Mouse (Mus musculus) ovary, postnatal 36 days (tissue): ENCODE data around the gene Hist1h1c.
"Not testable (repeated sequence)": the region's sequence is repeated elsewhere in the genome, so short reads cannot be mapped to it uniquely, and the experiment has no call there.

ENCODE experiments used
- DNase-seq: peaks from one replicate; pipeline ENCODE4 v3.0.0; 2022; ENCODE audit warnings: low spot score, mixed read lengths

The Hist1h1c gene

DNA sequence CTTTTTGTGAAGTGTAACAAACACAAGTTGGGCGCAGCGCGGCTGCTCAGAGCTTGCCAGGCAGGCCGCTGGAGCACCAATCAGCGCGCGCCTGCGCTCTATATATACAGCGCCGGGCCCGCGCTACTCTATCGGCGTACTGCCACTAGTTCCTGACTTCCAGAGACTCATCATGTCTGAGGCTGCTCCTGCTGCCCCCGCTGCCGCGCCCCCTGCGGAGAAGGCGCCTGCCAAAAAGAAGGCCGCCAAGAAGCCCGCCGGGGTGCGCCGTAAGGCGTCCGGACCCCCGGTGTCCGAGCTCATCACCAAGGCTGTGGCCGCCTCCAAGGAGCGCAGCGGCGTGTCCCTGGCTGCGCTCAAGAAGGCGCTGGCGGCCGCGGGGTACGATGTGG is at the start of gene Hist1h1c:
Hist1h1c (plus strand) TSS at position 132 of the 392 bp plus-strand sequence.
- peak; percentile 90 for DNase-seq

DNA sequence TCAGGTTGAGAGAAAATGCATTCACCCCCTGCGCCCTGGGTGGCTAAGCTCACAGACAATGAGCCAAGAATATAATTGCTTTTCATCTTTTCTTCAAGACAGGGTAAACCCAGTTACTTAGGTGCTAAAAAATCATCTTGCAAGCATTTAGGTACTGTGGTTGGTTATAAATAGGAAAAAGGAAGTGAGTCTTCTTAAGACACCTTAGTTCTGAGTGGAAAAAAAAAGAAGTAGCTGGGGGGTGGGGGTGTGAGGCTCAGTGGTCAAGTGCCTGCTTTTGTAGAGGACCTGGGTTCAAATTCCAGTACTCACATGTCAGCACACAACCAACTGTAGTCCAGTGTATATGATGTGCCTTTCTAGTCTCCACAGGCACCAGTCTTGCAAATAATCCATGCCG is 49.7 kb upstream of the Hist1h1c start:
- DNase-seq: no peak

DNA sequence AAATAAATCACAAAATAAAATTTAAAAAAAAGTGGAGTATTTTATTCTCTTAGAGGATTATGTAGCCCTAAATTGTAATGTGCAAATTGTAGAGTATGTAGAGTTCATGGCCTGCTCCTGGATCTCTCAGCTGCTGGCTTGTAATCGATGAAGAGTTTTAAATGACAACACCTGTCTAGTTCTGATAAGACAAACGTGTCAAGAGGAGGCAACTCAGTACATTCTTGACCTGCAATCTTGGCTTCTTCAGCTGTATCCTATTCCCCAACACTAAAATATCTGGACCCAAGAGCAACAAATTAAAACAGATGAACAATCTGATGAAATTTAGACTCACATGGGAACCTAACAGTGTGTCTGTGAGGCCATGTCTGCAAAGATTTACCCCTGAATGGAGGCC is 49.1 kb upstream of the Hist1h1c start:
- DNase-seq: no peak

DNA sequence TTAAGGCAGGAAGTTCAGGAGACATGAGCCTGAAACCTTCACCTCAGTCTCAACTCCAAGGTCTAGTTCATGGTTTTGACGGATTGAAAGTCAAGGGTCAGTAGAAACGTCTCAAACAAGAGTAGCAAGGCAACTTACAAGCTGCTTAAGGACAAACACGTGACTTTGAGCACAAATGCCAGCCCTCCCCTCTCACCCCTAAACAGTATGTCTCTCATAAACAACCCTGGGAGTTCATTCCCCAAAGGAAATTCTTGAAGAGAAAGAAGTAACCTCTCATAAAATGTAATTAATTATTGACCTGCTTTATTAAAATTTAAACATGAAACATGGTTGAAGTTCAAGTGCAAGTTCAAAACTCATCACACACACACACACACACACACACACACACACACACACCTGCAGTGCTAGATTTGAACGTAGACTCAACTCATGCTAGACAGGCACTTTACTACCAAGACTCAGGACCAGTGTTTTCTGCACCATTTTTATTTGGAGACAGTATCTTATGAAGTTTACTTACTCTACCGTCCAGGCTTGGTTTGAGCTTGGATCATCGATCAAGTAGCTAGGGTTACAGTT is 44.7 kb upstream of the Hist1h1c start:
- DNase-seq: no peak

DNA sequence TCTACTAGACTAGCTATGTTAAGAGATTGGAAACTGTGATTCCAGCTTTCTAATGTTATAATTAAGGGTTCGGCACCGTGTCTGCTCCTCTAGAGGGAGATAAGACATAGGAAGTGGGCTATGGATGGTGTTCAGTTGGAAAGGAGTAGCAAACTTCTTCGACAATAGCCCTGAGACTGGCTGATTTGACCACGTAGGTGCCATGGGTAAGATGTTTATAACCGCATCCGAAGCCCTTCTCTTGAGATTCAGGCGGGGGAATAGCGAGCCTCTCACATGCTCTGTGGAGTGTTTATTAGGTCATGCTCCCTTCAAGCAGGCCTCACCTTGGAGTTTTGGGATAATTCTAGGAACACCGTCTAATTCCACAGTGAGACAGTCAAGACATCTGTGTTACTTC is 43.7 kb upstream of the Hist1h1c start:
- DNase-seq: no peak

DNA sequence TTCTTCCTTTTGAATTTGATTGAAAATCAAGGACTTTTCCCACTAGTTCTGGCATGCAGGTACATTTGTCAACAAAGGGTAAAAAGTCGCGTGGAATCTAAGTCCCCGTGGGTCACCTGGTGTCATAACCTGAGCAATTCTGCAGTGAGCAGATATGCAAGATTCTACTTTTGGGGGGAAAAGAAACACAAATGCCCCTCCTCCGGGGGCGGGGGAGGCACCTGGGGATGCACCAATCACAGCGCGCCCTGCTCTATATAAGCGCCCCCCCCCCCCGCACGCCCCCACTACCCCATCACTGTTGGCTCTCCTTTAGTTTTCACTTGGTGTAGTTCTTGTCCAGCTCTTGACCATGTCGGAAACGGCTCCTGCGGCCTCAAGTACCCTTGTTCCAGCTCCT is 43.1 kb upstream of the Hist1h1c start, which contains the start of gene Hist1h1t:
Hist1h1t (plus strand) TSS at position 301 of the 400 bp plus-strand sequence.
- DNase-seq: no peak

DNA sequence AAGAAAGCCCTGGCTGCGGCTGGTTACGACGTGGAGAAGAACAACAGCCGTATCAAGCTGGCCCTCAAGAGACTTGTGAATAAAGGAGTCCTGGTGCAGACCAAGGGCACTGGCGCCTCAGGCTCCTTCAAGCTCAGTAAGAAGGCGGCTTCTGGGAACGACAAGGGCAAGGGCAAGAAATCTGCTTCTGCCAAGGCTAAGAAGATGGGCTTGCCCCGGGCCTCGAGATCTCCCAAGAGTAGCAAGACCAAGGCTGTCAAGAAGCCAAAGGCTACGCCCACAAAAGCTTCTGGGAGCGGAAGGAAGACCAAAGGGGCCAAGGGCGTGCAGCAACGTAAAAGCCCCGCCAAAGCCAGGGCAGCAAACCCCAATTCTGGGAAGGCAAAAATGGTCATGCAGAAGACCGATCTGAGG is 42.5 kb upstream of the Hist1h1c start:
- DNase-seq: peak; percentile 40

DNA sequence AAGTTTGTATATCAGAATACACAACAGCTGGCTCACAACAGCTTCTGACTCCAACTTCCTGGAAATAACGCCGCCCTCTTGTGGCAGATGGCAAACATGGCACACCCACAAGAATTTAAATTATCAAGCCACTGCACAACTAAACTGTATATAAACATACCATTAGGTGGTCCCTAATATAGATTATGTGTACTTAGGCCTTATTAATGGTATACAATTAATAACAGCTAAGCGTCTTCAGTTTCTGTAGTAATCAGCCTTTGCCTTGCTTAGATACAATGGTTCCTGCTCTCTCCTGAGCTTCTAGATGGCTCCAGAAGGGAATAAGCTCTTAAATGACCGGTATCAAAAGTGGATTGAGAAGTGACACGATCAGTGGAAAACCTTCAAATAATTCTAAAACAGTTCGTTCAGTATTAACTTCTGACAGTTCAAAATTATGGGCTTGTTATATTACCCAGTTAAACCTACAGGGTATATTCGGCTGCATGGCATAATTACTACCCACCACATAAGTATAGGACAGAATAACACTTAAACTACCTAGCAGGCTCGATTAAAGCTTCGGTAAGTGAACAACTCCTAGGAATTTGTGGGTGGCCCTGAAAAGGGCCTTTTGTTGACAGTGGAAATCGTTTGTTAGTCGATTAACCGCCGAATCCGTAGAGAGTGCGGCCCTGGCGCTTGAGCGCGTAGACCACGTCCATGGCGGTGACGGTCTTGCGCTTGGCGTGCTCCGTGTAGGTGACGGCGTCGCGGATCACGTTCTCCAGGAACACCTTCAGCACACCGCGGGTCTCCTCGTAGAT is 40.9 kb upstream of the Hist1h1c start:
- no peak for DNase-seq

DNA sequence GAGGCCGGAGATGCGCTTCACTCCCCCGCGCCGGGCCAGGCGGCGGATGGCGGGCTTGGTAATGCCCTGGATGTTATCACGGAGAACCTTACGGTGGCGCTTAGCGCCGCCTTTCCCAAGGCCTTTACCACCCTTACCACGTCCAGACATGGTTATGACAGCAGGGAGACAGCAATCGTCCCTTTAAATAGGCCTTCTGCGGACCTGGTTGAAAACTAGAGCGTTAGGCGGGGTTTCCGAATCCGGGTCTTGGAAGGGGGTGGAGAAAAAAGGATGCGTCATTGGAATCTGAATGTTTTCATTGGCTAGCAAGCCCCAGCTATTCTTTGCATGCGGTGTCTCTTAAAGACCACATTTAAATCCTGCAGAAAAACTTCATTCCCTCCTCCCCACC is 40.3 kb upstream of the Hist1h1c start, which contains the start of gene Hist1h4c:
Hist1h4c (minus strand) TSS at position 155 of the 394 bp plus-strand sequence.
- DNase-seq: peak; percentile 95

DNA sequence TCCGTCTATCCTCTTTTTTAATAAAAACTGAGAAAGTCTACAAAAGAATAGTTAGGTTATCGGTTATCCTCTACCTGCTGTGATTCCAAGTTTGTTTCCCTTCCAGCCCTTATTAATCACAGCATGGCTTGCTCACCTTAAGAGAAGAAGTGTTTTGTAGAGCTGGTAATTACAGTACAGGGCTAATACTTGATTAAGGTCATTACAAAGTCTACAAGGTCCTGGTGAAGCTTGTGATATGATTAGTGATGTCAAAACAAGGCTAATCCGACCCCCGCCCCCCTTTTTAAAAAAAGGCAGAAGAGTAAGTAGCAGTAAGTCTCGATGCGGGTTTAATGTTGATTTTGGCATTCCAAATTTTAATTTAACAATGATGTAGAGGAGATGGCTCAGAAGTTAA is 39.6 kb upstream of the Hist1h1c start:
- DNase-seq: no peak

DNA sequence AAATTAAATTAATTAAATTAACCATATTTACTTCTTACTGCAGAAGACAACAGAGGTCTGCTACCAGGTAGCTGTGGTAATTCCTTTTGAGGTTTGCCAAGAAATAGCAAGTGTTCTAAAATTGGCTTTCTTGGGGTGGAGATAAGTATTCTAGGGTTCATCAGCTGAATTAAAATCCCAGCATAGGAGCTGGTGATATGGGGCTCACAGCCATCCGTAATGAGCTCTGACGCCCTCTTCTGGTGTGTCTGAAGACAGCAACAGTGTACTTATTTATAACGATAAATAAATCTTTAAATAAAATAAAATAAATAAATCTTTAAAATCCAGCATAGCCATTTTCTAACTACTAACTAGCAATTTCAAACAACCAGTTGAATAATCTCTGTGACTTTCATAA is 38.8 kb upstream of the Hist1h1c start:
- DNase-seq: no peak

DNA sequence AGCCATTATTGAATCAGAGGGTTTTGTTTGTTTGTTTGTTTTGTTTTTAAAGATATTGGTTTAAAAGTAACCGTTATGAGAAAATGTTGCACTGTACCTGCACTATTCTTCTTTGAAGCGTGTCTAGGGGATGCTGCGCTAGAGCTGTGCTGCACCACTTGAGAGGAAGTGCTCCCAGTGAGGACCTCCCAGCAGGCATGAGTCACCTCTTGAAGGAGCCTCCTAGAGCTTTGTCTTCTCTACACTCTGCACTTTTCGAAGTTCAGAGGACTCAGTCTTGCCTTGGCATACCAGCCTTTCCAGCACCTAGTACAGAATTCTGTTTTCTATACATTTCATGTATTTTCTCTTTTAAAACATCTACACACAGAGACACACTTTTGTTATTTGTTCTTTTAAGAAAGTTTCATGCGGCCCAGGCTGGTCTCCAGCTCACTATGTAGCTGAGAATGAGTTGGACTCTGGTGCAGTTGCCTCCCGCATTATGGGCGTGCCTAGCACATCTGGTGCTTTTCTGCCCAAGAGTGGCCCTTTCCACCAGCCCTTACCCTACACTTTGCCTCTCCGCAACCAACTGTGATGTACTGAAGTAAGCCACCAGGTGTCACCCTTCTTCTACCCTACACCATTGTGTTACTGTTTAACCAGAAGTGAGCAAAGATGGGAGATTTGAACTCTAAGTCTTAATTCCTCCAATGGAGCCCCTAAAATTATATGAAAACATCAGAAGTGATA is 37.7 kb upstream of the Hist1h1c start:
- DNase-seq: peak; percentile 46

DNA sequence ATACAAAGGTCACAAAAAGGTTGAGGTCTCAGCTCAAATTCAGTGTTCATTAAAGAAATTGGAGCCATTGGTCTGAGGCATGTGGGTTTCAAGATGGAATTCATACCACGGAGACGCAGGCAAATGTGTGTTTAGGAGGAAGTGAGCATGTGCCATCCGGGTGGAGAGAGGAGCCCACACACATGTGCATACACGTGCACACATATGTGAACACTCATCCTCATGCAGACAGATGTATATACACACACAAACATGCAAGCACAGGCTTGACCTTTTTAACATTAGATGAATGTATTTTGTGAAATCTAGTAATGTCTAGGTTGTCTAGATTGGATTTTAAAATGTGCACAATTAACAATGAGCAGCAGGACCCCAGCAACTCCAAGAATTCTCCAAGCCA is 36.4 kb upstream of the Hist1h1c start:
- DNase-seq: no peak

DNA sequence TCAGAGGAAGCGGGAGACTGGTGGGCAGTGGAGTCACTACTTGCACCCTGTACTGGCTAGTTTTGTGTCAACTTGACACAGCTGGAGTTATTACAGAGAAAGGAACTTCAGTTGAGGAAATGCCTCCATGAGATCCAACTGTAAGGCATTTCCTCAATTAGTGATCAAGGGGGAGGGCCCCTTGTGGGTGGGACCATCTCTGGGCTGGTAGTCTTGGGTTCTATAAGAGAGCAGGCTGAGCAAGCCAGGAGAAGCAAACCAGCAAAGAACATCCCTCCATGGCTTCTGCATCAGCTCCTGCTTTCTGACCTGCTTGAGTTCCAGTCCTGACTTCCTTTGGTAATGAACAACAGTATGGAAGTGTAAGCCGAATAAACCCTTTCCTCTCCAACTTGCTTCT is 35.8 kb upstream of the Hist1h1c start:
- DNase-seq: not testable (repeated sequence)

DNA sequence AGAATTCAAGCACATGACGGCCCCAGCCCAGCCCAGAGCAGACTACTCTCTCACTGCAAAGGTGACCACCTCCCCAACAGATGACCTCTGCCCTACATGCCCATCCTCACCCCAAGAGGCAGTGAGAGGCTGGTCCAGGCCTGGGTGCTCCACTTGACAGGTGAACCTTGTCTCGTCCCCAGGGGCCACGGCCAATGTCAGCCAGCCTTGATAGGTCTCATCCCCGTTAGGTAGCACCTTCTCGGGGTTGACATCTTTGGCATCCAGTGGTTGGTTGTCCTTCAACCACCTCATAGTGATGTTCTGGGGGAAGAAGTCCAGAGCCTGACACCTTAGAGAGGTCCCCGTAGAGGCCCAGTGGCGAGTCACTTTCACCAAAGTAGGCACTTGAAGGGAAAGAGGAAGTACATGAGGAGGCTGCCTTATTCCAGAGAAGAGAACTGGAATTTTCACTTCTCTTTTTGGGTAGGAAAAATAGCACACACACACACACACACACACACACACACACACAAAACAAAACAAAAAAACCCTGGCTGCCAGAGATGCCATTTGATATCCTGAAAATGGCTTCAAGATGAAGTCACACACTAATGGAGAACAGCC is 32.8 kb upstream of the Hist1h1c start:
- DNase-seq: no peak

DNA sequence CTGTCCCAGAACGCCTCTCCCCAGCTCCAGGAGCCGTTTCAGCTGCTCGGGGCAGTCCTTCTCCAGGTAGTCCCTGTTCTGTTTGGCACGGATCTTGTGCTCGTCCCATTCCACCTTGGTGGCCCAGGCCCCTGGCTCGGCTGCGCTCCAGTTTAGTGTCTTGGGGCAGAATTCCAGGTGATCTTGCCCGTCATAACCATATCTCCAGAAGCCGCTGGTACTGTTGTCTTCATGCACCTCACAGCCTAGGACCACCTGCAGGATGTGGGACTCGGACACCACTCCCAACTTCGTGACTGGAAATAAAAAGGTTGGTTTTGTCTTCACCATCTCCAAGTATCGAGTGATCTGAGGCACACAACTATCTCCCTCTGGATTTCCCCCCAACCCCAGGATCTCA is 31.8 kb upstream of the Hist1h1c start:
- DNase-seq: no peak

DNA sequence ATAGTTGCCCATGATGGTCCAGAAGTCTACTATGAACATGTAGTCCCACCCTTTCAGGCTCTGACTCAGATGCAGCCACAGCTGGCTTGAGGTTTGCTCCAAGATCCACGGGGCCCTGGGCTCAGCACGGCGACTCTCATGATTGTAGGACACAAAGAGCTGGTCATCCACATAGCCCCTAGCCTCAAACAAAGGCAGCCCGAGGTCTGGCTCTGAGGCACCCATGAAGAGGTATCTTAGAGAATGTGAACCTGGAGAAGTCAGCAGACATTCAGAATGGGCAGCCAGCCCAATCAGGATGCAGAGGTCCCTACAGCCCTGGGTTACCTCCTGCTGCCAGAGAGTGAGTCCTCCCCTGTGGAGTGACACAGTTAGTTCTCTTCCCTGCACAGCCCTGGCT is 30.6 kb upstream of the Hist1h1c start:
- no peak for DNase-seq

DNA sequence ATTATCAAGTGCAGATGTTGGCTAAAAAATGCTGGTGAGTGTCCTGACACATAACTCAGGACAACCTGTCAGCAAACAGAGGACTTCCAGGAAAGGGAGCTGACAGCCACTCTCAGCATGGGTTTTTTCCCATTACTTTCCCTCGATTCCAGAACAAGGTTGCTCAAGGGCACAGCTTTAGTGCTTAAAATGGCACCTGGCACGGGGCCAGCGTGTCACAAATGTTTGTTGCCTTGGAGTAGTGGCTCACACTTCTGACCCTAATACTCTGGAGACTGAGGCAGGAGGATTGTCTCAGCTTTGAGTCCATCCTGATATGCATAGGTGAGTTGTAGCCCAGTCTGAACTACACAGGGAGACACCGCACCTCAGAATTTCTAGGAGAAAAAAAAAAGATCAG is 30.0 kb upstream of the Hist1h1c start:
- no peak for DNase-seq

DNA sequence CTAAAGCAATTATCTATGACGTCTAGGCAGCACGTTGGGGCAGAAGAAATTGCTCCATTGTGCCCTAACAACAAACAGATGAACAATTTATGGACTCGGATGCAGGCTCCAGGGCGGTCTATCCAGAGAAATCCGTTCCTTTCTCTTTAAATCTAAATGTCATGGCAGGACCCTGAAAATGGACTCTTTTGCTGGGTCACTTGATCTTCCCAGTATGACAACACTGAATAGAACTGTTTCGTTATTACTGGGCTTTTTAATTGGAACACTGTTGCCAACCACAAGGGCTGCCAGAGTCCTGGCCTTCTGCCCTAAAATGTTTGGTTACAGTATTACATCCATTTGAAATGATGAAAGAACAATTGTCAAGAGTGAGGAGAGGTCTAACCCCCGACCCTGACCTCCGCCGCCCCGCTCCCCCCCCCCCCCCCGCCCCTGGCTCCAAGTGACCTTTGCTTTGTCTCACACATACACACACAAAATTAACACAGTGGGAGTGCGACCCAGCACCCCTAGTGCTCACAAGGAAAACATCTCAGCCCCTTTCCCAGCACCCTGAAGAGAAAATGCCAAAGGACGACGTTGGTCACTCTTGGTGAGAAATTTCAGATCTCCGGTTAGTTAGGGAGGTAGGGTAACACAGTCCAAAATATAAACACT is 28.8 kb upstream of the Hist1h1c start:
- no peak for DNase-seq

DNA sequence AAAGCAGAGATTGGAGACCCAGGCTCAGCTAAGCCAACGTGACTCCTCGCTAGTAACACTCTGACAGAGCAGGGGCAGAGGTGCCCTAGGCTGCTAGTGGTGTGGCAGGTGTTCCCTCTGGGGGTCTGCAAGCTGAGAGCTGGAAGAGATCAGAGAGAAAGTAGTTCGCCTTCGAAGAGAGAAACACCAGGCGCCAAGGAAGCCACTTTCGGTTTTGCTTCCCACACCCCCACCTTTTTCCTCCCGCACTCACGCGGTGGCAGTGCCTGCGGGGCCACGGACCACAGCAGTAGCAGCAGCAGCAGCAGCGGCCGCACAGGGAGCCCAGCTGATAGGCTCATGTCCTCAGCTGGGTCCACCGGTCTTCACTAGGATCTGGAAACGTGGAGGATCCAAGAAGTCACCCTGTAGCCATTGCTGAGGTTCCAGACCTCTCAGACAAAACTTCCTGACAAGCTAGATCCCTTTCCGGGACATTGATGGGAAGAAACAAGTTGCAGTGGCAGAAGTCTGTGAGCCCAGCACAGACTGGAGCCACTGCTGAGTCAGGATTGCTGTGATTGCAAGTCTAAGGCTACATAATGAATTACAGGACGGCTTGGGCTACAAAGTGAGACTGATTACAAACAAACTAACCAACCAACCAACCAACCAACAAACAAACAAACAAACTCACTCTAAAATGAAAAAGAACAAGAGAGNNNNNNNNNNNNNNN is 28.1 kb upstream of the Hist1h1c start, which contains the start of gene Hfe:
Hfe (minus strand) TSS at position 481 of the 716 bp plus-strand sequence.
- DNase-seq: peak; percentile 55
